Mouse (Mus musculus): ENCODE measurements at regions not wholly inside any gene's neighbourhood (a gene's known extent, or its start where the extent isn't known, plus 50 kb on each side); places are given as distances from the start of the nearest gene placed in this dataset.

GRCm38 (mm10) chr4:106859476-106859875 lies 51.0 kb upstream of the Ssbp3 start:
- Histone ChIP-seq H3K4me1 (ENCODE audit: control insufficient read depth, insufficient read depth, low read length) (peaks cover 17% of the 10 kb centered on the region), H3K4me3 (ENCODE audit: insufficient read depth, low read depth, low read length) (no peak overlapping the region), H3K27ac (ENCODE audit: insufficient read depth, low read depth, low read length) (no peak overlapping the region)
- TF ChIP-seq POLR2A (IDR thresholded peaks at IDR 0.05; ENCODE audit: insufficient read depth, low read depth, low read length): no peak
- TF ChIP-seq CTCF (IDR thresholded peaks at IDR 0.05; ENCODE audit: insufficient read depth, low read depth, low read length): no peak

- 82% methylated on average over 13 of the region's 13 CpGs for WGBS
- TF ChIP-seq CTCF (IDR thresholded peaks at IDR 0.05; ENCODE audit: insufficient read depth, low read depth, low read length): no peak
- no peak for TF ChIP-seq POLR2A (IDR thresholded peaks at IDR 0.05; ENCODE audit: insufficient read depth, low read depth, low read length)
- H3K4me3 ChIP-seq (ENCODE audit: insufficient read depth, low read depth, low read length): no peak overlapping the region
- peaks cover 22% of the 10 kb centered on the region for H3K4me1 ChIP-seq (ENCODE audit: control insufficient read depth, insufficient read depth, low read length)
- no peak overlapping the region for H3K27ac ChIP-seq (ENCODE audit: insufficient read depth, low read depth, low read length)
These were observed 52.0 kb upstream of the Ssbp3 start for GRCm38 (mm10) chr4:106858357-106859088.

- peaks cover 19% of the 10 kb centered on the region for H3K4me1 ChIP-seq (ENCODE audit: control insufficient read depth, insufficient read depth, low read length)
- no peak for TF ChIP-seq POLR2A (IDR thresholded peaks at IDR 0.05; ENCODE audit: insufficient read depth, low read depth, low read length)
- no peak for TF ChIP-seq CTCF (IDR thresholded peaks at IDR 0.05; ENCODE audit: insufficient read depth, low read depth, low read length)
- no peak overlapping the region for H3K4me3 ChIP-seq (ENCODE audit: insufficient read depth, low read depth, low read length)
- no peak overlapping the region for H3K27ac ChIP-seq (ENCODE audit: insufficient read depth, low read depth, low read length)
- 26% methylated on average over 19 of the region's 19 CpGs for WGBS
These were observed 51.0 kb upstream of the Acot11 start for GRCm38 (mm10) chr4:106855771-106856170.

- no peak for TF ChIP-seq POLR2A (IDR thresholded peaks at IDR 0.05; ENCODE audit: insufficient read depth, low read depth, low read length)
- no peak for TF ChIP-seq CTCF (IDR thresholded peaks at IDR 0.05; ENCODE audit: insufficient read depth, low read depth, low read length)
- Histone ChIP-seq H3K27ac (ENCODE audit: insufficient read depth, low read depth, low read length) (no peak overlapping the region), H3K4me3 (ENCODE audit: insufficient read depth, low read depth, low read length) (peak overlapping the region; percentile 22; the same call in 1 of the 2 replicates), H3K4me1 (ENCODE audit: control insufficient read depth, insufficient read depth, low read length) (peaks cover 19% of the 10 kb centered on the region)
- WGBS: 21% methylated on average over 15 of the region's 15 CpGs
These were observed 49.8 kb upstream of the Acot11 start for GRCm38 (mm10) chr4:106854361-106855309.

Data from olfactory bulb, adult 2 months (tissue).